Mouse (Mus musculus): ENCODE data around the gene Gm14548. TPM values are rescaled to one million over a fixed set of nuclear protein-coding genes. Genes with fewer than 3 reads are reported as not detected.
"Not testable (repeated sequence)": the region's sequence is repeated elsewhere in the genome, so short reads cannot be mapped to it uniquely, and the experiment has no call there.

Gm14548 gene
- not detected in 2 replicates for polyA plus RNA-seq (2016; fragmentation: Nextera tagmentation; extraction: Ambion mirVana)

DNA sequence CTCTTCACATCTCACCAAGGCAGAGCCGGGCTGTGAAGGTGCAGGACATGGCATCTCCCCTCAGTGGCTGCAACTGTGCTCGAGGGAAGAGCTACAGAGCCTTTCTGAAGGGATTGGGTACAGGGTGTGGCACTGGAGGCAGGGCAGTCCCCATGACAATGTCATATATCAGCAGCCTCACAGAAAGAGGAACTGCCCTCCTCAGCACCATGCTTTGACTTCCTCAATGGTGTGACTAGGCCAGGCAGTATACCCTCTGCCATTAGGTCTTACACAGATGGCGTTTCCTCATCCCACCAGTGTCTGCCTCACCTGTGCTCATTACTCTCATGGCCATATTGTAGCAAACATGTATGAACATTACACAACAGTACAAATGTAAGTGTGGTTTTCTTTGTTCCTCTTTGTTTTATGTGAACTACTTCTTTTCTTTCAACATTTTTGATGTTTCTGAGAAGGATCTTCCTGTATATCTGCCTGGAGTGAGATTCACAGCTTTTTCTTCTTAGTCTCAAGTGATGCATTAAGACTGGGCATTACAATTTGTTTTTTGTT lies at the start of gene Gm14548:
Gm14548 (minus strand) TSS at position 85 of the 555 bp plus-strand sequence.
- not testable (repeated sequence) for H3K4me3 ChIP-seq (replicated peaks); H3K36me3 ChIP-seq (replicated peaks); H3K4me2 ChIP-seq; H3K4me1 ChIP-seq; ATAC-seq (ENCODE audit: low FRiP score); H3K9ac ChIP-seq; H3K9me3 ChIP-seq; H3K27me3 ChIP-seq; H3K27ac ChIP-seq
- 71% methylated on average over 3 of the region's 3 CpGs for WGBS

DNA sequence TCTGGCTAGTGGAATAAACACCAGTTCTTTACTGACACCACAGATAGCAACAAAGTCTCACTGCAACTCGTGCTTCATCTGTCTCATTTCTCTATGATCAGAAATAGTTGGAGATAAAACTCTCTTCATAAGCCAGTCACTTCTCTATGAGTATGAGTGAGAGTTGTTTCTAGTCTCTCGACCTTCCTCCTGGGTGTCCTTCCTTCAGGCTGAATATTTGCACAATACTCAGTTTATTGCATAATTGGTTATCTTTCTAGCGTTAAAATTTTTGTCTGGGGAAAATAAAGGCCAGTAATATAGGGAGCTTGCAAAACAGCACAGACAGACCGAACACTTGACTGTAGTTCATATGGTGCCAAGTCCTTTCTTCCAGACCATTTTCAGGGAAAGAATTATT lies 48.2 kb upstream of the Gm14548 start:
- H3K4me3 ChIP-seq (replicated peaks): no peak overlapping the region
- no peak overlapping the region for H3K4me2 ChIP-seq
- no peaks in the 10 kb centered on the region for H3K9me3 ChIP-seq
- no peak overlapping the region for H3K9ac ChIP-seq
- no peaks in the 10 kb centered on the region for H3K27me3 ChIP-seq
- no peaks in the 10 kb centered on the region for H3K36me3 ChIP-seq (replicated peaks)
- no peaks in the 10 kb centered on the region for H3K4me1 ChIP-seq
- no peak for ATAC-seq (ENCODE audit: low FRiP score)
- WGBS: 72% methylated on average over 4 of the region's 4 CpGs
- H3K27ac ChIP-seq: no peak overlapping the region

DNA sequence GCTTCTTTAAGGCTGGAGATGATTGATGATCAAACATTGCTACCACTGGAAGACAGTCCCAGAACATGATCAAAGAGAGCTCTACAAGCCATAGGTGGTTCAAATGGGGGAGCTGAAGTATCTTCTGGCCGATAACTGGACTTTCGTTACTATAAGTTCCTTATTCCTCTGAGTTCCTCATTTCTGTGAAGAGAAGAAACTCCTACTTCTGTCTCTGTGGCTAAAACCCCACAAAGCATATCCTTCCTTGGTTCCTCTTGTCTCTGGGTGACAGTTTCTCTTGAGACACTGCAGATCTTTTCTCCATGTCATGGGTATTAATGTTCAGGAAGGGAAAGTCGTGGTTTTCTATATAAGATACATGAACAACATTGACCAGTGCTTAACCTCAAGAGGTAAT lies 43.0 kb upstream of the Gm14548 start:
- WGBS: 83% methylated on average over 3 of the region's 3 CpGs
- Histone ChIP-seq H3K27ac (no peak overlapping the region), H3K36me3 (replicated peaks) (no peaks in the 10 kb centered on the region), H3K9ac (no peak overlapping the region), H3K4me3 (replicated peaks) (no peak overlapping the region), H3K4me1 (no peaks in the 10 kb centered on the region), H3K27me3 (no peaks in the 10 kb centered on the region), H3K4me2 (no peak overlapping the region), H3K9me3 (no peaks in the 10 kb centered on the region)
- ATAC-seq (ENCODE audit: low FRiP score): no peak

DNA sequence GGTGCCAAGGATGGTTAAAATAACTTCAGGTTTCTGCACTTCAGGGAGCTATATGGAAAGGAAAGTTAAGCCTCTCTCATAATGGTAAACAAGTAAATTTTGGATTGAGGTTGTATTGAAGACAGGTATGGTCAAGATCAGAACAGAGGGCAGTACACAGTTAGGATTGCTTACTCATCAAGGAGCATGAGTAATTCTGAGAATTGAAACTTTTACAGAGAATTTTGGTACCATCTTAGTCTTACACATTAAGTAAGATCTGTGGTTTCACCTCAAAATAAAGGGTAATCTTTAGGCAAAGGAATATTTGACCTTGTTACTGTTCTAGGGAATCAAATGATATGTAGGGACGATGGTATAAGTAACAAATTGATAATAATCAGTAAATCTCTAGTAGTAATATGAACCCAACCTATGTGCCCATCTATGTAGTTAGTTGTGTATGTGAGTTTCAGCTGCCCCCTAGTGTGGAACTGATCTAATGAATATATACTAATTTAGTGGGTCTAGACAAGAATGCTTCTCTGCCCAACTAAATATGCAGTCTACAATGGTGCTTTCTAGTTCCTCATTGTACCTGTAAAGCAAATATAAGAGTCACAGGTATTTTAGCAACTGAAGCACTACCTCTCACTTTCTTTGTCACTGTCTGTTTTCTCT lies 42.1 kb upstream of the Gm14548 start:
- Histone ChIP-seq H3K27ac (no peak overlapping the region), H3K27me3 (no peaks in the 10 kb centered on the region), H3K36me3 (replicated peaks) (no peaks in the 10 kb centered on the region), H3K9ac (no peak overlapping the region), H3K4me1 (no peaks in the 10 kb centered on the region), H3K4me2 (no peak overlapping the region), H3K9me3 (no peaks in the 10 kb centered on the region), H3K4me3 (replicated peaks) (no peak overlapping the region)
- ATAC-seq (ENCODE audit: low FRiP score): no peak
- WGBS: 71% methylated on average over 1 of the region's 1 CpGs

DNA sequence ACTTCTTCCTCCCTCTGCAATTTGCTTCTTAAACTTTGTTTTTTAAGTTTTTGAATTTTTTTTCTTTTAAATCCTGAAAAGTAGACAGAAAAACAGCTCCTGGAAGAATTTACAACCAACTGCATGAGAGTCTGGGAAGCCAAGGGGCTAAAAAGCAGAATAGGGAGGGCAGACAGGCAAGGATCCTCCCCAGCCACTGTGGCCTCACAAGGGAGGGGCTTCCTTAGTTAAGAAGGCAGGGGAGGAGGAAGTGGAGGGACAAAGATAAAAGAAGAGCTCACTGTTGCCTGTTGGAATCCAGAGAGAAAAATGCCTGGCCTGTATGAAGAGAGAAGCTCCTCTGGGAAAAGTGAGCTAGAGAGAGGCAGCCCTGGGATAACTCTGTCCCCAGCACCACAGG lies 37.6 kb upstream of the Gm14548 start:
- H3K9me3 ChIP-seq; ATAC-seq (ENCODE audit: low FRiP score); H3K4me1 ChIP-seq; H3K36me3 ChIP-seq (replicated peaks); H3K4me2 ChIP-seq; H3K27me3 ChIP-seq; H3K9ac ChIP-seq; H3K4me3 ChIP-seq (replicated peaks); H3K27ac ChIP-seq: not testable (repeated sequence)

DNA sequence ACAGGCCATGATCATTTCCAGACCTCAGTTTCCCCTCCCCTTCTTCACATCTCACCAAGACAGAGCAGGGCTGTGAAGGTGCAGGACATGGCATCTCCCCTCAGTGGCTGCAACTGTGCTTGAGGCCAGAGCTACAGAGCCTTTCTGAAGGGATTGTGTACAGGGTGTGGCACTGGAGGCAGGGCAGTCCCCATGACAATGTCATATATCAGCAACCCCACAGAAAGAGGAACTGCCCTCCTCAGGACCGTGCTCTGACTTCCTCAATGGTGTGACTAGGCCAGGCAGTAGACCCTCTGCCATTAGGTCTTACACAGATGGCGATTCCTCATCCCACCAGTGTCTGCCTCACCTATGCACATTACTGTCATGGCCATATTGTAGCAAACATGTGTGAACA lies 17.5 kb upstream of the Gm14548 start, which contains the start of gene Lilra6:
Lilra6 (minus strand) TSS at position 117 of the 400 bp plus-strand sequence.
- not testable (repeated sequence) for ATAC-seq (ENCODE audit: low FRiP score); H3K4me3 ChIP-seq (replicated peaks); H3K27ac ChIP-seq; H3K4me2 ChIP-seq; H3K9me3 ChIP-seq; H3K27me3 ChIP-seq; H3K9ac ChIP-seq; H3K4me1 ChIP-seq; H3K36me3 ChIP-seq (replicated peaks)
- 71% methylated on average over 2 of the region's 2 CpGs for WGBS

DNA sequence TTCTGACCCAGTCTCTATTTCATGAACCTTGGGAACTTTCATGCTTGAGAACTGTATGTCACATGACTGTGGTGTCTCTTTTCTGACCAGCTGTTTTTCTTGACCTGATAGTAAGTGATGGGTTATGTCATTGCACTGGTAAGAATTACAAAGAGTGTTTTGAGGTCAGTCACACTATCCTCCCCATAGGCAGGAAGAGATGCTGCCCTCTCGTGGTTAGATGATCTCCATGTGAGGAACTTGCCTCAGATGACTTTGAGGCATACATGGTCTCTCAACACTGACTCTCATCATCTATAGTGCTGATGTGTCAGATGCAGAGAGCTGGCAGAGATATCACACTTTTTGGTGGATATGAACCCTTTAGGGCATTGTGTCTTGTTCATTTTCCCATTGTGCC lies 5.8 kb upstream of the Gm14548 start:
- ATAC-seq (ENCODE audit: low FRiP score): no peak
- Histone ChIP-seq H3K9ac (no peak overlapping the region), H3K27me3 (no peaks in the 10 kb centered on the region), H3K4me3 (replicated peaks) (no peak overlapping the region), H3K4me1 (no peaks in the 10 kb centered on the region), H3K9me3 (0 out of 2 replicates have a peak, but pooled peaks cover 2% of the 10 kb centered on the region), H3K4me2 (no peak overlapping the region), H3K27ac (no peak overlapping the region), H3K36me3 (replicated peaks) (no peaks in the 10 kb centered on the region)
- 19% methylated on average over 1 of the region's 1 CpGs for WGBS

DNA sequence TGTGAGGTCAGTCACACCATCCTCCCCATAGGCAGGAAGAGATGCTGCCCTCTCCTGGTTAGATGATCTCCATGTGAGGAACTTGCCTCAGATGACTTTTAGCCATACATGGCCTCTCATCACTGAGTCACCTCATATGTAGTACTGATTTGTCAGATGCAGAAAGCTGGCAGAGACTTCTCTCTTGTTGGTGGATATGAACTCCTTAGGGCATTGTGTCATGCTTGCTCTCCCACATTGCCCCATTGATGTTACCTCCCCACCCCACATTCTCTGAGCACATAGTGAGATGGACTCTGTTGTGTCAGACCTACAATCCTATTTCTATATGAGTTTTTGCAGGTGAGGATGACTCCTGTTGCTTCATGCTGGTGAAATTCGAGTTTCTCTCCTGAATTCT lies 22.9 kb downstream of the Gm14548 start:
- H3K4me1 ChIP-seq; H3K27me3 ChIP-seq; H3K27ac ChIP-seq; H3K36me3 ChIP-seq (replicated peaks); ATAC-seq (ENCODE audit: low FRiP score); H3K9ac ChIP-seq; H3K4me3 ChIP-seq (replicated peaks); H3K9me3 ChIP-seq; H3K4me2 ChIP-seq: not testable (repeated sequence)
- no CpG with 5 or more reads among the region's 1 CpGs for WGBS

DNA sequence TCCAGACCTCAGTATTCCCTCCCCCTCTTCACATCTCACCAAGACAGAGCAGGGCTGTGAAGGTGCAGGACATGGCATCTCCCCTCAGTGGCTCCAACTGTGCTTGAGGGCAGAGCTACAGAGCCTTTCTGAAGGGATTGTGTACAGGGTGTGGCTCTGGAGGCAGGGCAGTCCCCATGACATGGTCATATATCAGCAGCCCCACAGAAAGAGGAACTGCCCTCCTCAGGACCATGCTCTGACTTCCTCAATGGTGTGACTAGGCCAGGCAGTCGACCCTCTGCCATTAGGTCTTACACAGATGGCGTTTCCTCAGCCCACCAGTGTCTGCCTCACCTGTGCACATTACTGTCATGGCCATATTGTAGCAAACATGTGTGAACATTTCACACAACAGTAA lies 53.0 kb downstream of the Gm14548 start, which contains the start of gene Pira2:
Pira2 (minus strand) TSS at position 101 of the 400 bp plus-strand sequence.
- not testable (repeated sequence) for H3K36me3 ChIP-seq (replicated peaks); ATAC-seq (ENCODE audit: low FRiP score)
- no CpG with 5 or more reads among the region's 2 CpGs for WGBS

DNA sequence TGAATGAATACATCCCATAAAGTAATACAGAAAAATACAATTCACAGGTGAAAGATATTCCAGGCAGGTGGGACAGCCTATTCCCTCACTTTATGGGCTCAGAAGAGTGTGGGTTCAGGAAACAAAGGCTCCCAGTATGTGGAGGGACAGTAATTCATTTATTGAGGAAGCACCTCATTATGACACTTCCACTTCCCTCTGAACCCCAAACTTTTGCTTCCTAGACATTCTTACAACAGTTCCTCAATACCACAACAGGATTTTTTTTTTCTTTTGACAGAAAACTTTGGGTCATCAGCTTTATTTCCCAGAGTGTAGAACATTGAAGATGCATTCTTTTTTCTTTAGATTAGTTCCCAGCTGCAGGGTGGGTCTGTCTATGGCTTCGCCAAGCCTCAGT lies 60.1 kb downstream of the Gm14548 start:
- not testable (repeated sequence) for H3K4me1 ChIP-seq; H3K27ac ChIP-seq; H3K27me3 ChIP-seq; H3K4me3 ChIP-seq (replicated peaks); H3K9ac ChIP-seq; H3K9me3 ChIP-seq; H3K4me2 ChIP-seq; H3K36me3 ChIP-seq (replicated peaks); ATAC-seq (ENCODE audit: low FRiP score)
- no CpG with 5 or more reads among the region's 1 CpGs for WGBS

More for the DNA sequence above, 53.0 kb downstream of the Gm14548 start, which contains the start of gene Pira2:
- not testable (repeated sequence) for H3K9me3 ChIP-seq; H3K27me3 ChIP-seq; H3K27ac ChIP-seq; H3K4me2 ChIP-seq; H3K9ac ChIP-seq; H3K4me1 ChIP-seq; H3K4me3 ChIP-seq (replicated peaks)

Other genes starting within 250 kb of the Gm14548 start
- 20.4 and 21.7 TPM in 2 replicates for gene Leng1, start 232.3 kb downstream of the Gm14548 start, polyA plus RNA-seq (2016; fragmentation: Nextera tagmentation; extraction: Ambion mirVana)
- 2.9 and 3.1 TPM in 2 replicates for gene Tmc4, start 220.6 kb downstream of the Gm14548 start, polyA plus RNA-seq (2016; fragmentation: Nextera tagmentation; extraction: Ambion mirVana)
- gene Tsen34, start 205.3 kb downstream of the Gm14548 start, polyA plus RNA-seq (2016; fragmentation: Nextera tagmentation; extraction: Ambion mirVana): 204 and 215 TPM in 2 replicates
- 39.5 and 40.8 TPM in 2 replicates for gene Mboat7, start 204.6 kb downstream of the Gm14548 start, polyA plus RNA-seq (2016; fragmentation: Nextera tagmentation; extraction: Ambion mirVana)
- gene Rps9, start 194.1 kb downstream of the Gm14548 start, polyA plus RNA-seq (2016; fragmentation: Nextera tagmentation; extraction: Ambion mirVana): 1,127 and 1,163 TPM in 2 replicates
- gene Pirb, start 177.7 kb downstream of the Gm14548 start, polyA plus RNA-seq (2016; fragmentation: Nextera tagmentation; extraction: Ambion mirVana): 0.10 and 0.23 TPM in 2 replicates
- gene Gm15448, start 72.4 kb downstream of the Gm14548 start, polyA plus RNA-seq (2016; fragmentation: Nextera tagmentation; extraction: Ambion mirVana): not detected in 2 replicates
- gene Pira2, start 53.1 kb downstream of the Gm14548 start, polyA plus RNA-seq (2016; fragmentation: Nextera tagmentation; extraction: Ambion mirVana): 0.08 TPM in 1 of 2 replicates, not detected in the other
- gene Lilra6, start 17.4 kb upstream of the Gm14548 start, polyA plus RNA-seq (2016; fragmentation: Nextera tagmentation; extraction: Ambion mirVana): not detected in 2 replicates
- gene Lair1, start 165.1 kb upstream of the Gm14548 start, polyA plus RNA-seq (2016; fragmentation: Nextera tagmentation; extraction: Ambion mirVana): 1.9 and 2.4 TPM in 2 replicates
- 131 and 143 TPM in 2 replicates for gene Ttyh1, start 221.3 kb upstream of the Gm14548 start, polyA plus RNA-seq (2016; fragmentation: Nextera tagmentation; extraction: Ambion mirVana)
- gene Leng8, start 238.9 kb upstream of the Gm14548 start, polyA plus RNA-seq (2016; fragmentation: Nextera tagmentation; extraction: Ambion mirVana): 104 and 115 TPM in 2 replicates